Mouse (Mus musculus): ENCODE results near the gene Dpp8.

DNA sequence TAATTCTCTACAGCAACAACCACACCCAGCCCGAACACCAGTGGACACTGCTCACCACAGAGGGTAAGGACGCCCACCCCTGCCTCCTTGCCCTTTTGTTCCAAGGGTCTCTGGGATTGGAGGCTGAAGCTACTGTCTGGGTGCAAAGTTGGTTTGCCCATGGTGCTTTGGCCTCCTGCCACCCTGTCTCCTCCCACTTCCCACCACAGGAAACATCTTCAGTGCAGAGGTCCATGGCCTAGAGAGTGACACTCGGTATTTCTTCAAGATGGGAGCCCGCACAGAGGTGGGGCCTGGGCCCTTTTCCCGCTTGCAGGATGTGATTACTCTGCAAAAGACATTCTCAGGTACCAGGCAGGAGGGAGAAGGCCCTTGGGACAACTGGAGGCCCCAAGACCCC lies 99.5 kb downstream of the Dpp8 start:
- TF ChIP-seq POLR2A (IDR thresholded peaks at IDR 0.05; ENCODE audit: extremely low read depth, insufficient read depth, low read length) (no peak), CTCF (IDR thresholded peaks at IDR 0.05; ENCODE audit: extremely low read depth, insufficient read depth, low read length) (no peak)
